Mouse (Mus musculus) C2C12 (cell line): ENCODE measurements around the gene Ttll10.

ENCODE experiments used
- CTCF ChIP-seq: IDR thresholded peaks from one replicate; pipeline ENCODE4 v1.5.1; 2011; ENCODE audit not compliant: control insufficient read depth, insufficient read depth, insufficient read length
- MYOD1 ChIP-seq: IDR thresholded peaks from one replicate; pipeline ENCODE4 v1.6.1; 2011; ENCODE audit warnings: low read depth; ENCODE audit not compliant: control insufficient read depth, insufficient read length

GRCm38 (mm10) chr4:156085256-156085655 lies 26.0 kb upstream of the Ttll10 start:
- TF ChIP-seq CTCF (no peak), MYOD1 (no peak)
